Mouse (Mus musculus) left cerebral cortex, adult 11 months (tissue): ENCODE data around the gene Mccc1.
A peak's percentile ranks its signal among the peaks of the same experiment; 100 is the strongest.

Experiments
- DNase-seq: peaks from one replicate; pipeline ENCODE4 v3.0.0; 2022; ENCODE audit warnings: low spot score

The Mccc1 gene

DNA sequence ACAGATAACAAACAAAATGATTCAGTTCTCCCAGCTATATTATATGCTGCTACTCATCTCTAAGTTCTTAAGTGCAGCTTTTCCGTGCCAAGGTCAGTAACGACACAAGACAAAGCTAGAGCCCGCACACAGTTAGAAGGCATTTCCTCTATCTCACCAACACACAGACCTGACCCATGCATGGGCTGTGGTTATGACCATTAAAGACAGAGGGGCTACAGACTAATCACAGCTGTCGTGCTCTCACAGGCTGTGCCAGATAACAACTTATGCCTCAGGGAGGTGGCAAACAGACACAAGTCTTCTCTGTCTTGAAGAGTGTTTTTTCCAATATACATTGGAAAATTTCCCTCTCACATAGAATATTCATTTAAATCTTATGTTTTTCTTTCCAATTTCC is 35.5 kb downstream of the Mccc1 start:
- DNase-seq: no peak

DNA sequence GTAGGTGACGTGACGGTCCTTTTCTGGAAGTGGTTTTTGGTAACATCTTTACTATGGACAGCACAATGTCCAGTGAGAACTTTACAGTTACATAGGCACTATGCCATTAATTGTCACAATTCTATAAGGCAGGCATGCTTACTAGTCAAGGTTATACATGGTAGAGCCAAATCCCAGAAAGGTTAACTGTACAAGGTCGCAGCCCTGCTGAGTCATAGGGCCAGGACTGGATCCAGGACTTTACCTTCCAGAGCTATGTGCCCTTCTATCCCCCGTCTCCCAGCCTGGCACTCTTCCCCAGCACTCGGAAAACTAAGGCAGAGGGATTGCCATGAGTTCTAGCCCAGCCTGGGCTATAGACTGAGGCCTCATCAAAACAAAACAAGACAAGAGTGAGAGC is 36.6 kb downstream of the Mccc1 start:
- DNase-seq: no peak

DNA sequence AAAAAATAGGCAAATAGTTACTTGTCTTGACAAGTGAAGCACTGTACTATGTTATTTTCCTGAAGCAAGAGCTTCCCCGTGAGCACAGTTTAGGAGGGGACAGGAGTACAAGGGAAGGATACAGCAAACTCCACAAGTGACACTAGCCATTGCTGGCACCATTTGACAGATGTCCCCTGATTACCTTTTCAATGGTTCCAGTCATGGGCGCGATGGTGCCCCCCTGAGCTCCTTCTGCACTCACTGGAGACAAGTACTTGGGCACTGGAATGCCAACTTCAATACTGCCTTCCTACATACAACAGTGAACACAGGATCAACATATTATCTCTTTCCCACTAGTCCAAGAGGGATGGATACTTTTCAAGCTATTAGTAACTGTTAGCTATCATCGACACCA is 37.1 kb downstream of the Mccc1 start:
- DNase-seq: no peak

DNA sequence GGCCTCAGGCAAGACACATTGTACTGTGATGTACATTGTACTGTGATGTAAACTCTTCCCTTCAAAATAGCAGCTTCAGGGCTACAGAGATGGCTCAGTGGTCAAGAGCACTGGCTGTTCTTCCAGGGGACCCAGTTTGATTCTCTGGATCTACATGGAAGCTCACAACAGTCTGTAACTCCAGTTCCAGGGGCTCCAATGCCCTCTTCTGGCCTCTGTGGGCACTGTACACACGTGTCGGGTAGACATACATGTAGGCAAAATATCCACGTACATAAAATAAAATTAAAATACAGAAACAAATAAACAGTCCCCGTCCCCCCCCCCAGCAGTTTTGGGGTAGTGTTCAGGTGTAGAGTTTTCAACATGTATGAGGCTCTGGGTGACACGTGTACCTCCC is 37.5 kb downstream of the Mccc1 start:
- no peak for DNase-seq

DNA sequence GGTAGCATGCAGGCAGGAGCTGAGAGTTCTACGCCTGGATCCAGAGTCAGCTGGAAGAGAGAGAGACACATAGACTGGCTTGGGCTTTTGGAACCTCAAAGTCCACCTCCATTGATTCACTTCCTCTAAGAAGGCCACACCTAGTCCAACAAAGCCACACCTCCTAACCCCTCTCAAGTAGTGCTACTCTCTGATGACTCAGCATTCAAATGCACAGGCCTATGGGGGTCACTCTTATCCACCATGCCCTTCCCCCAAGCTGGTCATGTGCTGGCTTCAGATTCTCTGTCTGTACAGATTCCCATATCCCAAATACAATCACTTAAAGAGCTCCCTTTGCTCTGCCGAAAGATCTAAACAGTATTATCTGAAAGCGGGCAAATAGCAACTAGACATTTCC is 43.2 kb downstream of the Mccc1 start:
- DNase-seq: no peak

DNA sequence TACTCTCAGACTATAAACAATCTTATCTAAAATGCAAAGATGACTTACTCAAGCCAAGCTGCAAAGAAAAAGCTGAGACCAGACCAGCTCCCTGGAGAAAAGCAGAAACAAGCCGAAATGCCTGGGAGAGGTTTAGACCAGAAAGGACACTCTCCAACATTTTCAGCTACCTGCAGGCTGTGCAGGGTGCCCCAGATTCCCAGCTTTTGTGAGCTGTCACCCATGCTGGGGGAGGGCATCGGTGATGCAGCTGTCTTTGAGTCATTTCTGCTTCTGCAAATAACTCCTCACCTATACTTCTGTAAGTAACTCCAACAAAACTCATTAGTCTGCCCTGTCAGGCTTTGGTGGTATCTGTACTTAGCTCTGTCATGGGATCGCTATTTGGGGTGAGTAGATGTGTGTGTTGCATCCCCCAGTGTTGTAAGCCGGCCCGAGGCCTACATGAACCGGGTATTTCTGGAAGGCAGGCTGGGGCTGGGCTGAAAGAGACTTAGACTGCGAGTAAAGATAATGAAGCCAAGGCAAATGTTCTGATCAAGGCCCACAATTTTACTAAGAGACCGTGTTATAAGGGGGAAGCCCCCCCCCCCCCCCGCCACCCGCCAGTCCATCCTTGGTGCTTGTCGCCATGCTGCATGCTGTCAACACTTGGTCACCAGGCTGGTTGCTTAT is 45.4 kb downstream of the Mccc1 start:
- DNase-seq: no peak

DNA sequence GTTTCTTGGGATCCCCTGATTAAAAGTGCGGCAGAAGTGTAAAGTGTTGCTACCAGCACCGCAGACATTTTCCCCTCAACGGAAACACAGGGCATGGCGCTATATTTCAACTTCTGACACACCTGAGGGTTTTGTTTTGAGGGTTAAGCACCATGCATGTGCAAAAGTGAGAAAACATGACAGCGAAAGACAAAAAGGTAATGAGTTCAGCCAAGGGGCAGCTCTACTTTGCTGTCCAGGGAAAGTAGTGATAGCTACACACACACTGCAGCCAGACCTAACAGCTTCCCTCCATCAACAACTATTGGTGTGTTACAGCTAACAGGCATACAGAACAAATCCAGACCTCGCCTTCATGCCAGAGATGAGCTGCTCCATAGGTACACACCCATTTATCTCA is 46.7 kb downstream of the Mccc1 start:
- no peak for DNase-seq

DNA sequence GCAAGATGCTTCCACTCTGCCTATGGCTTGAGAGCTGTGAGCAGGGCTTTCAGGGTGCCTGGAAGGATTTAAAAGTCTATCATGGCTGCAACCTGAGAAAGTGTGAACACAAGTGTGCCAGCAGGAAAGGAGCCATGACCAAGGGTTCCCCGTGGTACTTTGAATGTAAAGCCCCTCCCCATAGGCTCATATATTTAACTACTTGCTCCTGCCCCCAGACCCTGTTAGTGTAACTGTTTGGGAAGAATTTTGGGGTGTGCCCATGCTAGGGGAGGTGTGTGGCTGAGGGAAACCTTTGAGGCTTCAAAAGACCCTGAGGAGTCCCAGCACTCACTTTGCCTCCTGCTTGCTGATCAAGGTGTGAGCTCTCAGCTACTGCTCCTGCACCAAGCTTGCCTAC is 47.3 kb downstream of the Mccc1 start:
- DNase-seq: no peak

DNA sequence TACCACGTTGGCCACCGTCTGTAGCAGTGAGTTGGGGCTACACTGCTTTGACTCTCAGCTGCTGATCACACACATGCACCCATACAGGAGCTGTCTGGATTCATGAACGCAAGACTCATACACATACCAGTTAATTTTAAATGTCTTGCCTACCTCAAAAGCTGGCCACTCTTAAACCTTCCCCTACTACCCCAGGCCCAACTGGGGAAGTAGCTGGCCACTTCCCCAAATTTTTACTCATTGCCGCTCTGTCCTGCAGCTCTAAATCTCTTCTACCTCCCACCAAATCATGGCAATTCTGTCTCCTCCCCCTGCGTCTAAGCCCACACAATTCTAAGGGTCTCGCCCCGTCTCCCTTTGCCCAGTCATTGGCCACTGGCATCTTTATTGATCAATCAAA is 52.3 kb downstream of the Mccc1 start:
- no peak for DNase-seq

DNA sequence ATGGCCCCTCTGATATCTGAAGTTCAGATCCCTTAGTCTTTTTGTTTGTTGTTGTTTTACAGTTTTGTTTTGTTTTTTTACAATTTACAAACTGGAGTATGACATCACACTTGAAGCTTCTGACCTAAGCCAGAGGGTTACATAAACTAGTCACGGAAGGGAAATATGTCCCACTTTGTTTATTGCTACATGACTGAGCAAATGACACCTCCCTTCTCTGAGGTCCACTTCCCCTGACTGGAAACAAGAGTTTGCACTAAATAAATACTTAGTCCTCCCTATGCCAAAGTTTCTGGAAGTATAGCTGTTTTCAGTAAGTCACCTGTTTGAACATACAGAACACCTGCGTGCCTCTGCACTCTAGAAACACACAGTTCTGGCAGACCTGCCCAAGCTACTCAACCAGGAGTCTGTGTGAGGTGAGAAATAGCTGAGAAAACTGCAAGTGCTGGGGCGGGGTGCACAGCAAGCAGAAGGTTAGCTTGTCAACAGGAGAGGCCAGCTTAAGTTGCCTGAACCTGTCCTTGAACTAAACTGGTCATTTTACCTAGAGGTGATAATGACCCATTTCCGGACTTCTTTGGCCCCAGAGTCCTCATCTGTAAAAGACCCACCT is 59.9 kb downstream of the Mccc1 start:
- no peak for DNase-seq

DNA sequence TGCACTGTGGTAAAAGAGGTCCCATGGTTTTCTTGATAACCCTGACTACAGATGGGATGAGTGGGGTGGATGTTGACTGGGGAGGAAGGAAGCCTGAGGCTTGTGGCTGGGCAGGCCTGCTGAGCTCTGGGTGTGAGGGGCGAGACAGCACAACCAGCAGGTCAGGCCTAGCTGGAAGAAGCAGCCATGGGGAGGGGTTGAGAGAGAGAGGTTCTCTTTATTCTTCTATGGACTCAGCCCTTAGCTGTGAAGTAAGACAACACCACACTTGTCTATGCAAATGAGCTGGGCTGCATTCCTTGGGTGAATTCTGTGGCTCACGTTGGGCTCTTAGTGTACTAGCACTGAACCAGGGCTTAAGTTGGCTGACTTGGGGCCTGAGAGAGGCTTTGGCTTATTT is 60.4 kb downstream of the Mccc1 start:
- DNase-seq: no peak

DNA sequence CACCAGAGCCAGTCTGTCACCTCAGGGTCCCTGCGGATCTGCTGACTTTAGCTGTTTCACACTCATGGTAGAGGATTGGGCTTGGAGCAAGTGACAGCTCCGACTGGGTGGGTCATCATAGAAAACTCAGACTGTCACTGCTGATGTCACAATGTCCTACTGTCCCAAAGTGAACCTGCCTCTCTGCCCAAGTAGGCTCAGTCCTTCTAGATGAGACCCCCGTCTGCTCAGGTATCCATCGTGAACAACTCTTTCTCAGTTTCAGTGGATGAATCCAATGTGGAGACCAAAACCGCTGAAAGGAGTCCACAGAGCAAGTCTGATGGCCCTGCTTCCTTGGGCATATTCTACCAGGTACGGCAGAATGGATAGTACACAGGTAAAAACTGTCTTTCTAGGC is 63.1 kb downstream of the Mccc1 start, which contains the start of gene Dcun1d1:
Dcun1d1 (minus strand) TSS at position 101 of the 400 bp plus-strand sequence.
- DNase-seq: no peak

DNA sequence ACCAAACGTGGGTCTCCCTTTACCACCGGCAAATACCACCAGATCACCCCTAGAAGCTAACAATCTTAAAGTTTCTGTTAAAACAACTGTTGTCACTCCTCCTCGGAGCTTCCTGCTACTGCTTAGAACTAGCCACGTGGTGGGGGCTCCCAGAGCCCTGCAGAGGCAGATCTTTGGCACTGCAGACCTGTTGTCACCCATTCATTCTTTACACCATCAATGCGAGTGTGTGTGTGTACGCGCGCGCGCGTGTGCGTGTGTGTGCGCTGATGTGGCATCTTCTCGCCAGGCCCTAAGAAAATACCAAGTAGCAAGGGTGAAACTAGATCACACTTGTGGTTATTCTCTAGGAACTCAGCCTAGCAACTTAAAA is 67.1 kb downstream of the Mccc1 start:
- no peak for DNase-seq

DNA sequence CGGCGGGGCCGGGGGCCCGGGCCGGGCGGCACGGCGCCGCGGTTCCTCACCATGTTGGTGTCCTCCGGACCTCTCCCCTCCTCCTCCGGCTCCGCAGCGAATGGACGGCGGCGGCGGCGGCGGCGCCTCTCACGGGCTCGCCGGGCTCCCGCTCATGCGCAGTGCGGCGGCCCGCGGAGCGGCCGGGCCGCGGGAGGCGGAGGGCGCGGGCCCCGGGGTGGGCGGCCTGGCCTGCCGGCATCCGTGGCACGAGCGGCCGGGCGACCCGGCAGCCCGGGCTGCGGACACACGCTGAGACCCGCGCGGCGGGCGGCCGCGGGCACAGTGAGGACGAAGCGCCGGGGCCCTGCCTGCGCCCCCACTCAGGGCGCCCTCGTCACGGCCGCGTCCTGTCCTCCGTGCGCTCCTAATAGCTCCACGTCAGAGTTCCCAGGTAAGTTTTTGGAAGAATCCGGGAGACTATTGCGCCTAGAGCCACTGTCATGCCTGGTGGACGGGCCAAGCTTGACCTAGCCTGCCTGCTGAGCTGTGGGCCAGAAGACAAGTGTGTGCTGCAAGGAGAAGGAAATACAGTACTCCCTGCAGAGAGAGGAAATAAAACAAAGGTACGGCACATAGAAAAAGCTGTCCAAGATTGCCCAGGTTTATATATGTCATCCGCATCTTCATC is 67.6 kb downstream of the Mccc1 start:
- peak; percentile 52 for DNase-seq

DNA sequence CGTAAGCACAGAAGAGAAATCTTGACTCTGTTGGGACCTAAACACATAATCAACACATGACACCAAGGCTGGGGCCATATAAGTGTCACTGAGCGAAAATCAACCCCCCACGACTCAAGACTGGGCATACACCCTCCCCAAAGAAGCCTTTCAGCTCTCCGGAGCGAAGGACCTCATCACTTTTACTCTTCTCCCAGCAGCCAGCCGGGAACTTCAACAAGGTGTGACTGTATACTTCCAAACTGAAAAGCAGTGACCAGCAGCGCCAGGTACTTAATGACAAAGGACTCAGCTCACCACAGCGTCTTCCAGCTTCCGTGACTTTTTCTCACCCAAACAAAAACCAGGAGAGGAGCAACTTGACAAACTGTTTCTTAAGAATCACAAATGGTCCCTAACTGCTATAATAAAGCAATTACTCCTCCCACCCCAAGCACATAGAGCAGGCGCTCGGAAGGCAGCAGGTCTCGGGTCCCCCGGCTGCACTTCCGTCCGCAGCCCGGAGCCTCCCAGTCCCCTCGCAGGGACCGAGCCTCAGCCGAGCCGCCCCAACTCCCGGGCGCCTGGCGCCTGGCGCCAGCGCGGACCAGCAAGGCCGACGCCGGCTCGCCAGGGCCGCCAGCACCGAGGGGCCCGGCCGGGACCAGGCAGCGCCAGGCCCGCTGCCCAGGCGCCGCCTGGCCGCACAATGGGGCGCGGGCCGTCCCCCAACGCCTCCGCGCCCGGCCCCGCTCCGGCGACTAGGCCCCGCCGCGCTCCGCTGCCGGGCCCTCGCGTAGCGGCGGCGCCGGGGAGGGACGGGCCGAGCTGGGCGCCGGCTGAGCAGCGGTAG is 68.4 kb downstream of the Mccc1 start:
- peak; percentile 18 for DNase-seq

DNA sequence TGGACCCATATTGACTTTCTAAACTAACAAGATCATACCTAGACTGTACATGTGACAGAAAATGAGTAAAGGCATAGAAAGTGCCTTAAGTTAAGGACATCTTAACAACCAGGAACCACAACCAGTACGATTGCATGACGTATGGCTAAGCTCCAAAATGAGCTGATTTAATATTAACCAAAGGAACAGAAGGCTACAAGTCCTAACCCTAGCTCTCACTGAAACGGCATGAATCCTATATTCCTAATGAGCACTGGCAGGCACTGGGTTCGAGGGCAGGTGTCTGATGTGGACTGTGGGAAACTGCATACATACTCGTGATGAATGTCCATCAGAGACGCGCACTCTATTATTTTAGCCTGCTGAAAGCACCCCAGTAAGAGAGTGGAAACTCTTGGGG is 69.1 kb downstream of the Mccc1 start:
- no peak for DNase-seq

DNA sequence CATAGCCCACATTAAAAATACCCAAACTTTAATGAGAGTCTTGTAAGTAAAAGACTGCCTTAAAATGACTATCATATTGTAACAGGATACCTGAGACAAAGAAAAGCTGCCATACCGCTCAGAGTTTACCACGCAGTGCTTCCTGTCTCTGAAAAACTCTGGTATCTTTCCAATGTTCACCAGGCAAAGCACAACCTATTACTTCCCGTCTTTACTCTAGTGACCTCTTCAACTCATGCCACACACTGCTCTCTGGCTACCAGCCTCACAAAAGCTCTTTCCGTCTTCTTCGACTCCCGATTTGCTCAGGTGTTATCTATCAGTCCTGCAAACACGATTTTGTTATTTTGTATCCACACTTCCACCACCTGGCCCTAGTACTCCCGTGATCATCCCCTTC is 70.6 kb downstream of the Mccc1 start:
- no peak for DNase-seq

DNA sequence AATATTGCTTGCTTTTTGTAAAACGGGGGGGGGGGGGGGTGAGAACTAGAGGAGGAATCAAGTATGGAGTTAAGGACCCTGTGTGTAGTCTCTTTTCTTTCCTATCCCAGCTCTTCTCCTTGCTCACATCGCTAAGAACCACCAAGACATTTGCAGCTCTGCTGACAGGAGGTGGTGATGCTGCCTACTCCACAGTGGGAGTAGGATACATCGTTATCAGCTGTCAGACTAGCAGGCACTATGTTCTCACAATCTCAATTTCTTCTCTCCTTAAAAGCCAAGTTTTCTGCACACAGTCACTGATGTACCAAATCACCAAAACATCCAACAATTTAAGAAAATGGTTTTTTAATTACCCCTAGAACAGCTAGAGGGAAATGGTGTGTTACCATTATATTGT is 71.1 kb downstream of the Mccc1 start:
- peak; percentile 16 for DNase-seq

DNA sequence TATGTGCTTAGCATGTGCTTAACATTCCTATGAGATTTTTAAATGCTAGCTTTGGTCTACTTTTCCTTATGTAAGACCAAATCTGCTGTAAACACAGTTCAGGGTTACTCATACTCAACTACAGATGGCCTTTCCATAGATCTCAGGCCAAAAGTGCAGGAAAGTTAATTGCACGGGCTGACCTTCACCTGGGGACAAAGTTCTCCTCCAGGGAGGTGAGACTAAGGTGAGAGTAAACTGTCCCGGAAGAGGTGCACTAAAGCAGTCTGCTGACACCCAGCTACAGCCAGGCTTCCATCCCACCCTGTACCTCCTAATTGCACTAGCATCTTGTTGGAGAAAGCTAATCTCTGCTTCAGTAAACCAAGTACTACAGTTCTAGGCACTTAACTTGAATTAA is 74.6 kb downstream of the Mccc1 start:
- no peak for DNase-seq

DNA sequence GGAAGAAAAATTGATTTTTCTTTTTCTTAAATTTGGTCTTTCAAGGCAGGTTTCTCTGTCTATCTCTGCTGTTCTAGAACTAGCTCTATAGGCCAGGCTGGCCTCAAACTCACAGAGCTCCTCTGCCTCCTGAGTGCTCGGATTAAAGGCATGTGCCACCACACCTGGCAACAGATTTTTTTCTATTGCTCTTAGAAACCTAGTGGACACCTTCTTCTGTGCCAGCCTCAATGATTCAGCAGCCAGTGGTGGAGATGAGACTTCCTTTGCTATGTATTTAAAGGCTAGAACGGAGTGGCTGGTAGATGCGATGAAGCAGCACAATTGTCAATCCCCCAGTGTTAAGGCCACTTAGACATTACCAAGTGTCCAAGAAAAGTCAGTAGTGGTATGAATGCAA is 76.5 kb downstream of the Mccc1 start:
- DNase-seq: no peak

DNA sequence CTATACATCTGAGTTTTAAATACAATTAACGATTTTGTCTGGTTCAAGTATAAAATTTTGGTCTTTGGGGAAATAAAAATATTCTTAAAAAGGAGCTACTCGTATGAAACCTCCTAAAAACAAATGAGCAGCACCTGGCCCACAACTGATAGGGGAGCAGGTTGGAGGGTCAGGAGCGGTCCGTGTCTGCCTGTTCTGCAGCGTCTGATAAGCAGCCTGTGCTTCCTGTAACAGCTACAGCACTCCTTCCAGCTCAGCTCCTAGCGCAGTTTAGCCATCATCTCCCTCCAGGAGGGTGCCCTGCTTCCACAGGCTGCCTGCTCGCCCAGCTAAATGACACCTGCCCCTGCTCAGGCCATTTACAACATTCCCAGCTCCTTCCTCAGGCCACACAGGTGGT is 77.0 kb downstream of the Mccc1 start:
- no peak for DNase-seq

DNA sequence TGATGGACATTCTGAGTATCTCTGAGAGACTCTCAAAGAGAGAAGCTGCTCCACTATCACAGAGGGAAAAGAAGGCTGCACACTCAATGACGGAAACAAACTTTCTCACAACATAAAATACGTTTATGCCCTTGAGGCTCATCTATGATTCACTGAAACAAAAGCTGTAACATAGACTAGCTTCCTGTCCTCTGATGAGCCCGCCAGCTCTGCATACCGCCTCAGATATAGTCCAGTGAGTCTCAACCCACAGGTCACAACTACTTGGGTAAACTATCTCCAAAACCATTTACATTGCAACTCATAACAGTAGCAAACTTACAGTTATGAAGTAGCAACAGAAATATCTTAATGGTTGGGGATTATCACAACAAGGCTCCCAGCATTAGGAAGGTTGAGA is 78.0 kb downstream of the Mccc1 start:
- no peak for DNase-seq

DNA sequence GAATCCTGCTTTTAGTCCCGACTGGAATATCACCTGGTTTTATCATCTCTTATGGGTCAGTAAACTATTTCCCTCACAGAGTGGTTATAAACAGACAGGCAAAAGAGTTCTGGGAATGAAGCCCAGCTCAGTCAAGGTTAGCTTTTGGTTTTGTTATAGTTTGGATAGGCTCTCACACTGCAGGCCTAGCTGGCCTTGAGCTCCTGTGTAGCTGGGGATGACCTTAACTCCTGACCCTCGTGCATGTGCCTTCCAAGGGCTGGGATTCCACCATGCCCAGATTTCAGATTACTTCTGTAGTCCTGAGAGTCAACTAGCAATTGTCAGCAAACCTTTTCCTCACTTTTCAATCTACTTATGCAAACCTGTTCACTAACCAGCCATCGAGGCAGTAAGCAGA is 82.2 kb downstream of the Mccc1 start:
- DNase-seq: no peak
